Comparison of ENCODE assay signal across 12 mouse cellular contexts in the genomic region with DNA sequence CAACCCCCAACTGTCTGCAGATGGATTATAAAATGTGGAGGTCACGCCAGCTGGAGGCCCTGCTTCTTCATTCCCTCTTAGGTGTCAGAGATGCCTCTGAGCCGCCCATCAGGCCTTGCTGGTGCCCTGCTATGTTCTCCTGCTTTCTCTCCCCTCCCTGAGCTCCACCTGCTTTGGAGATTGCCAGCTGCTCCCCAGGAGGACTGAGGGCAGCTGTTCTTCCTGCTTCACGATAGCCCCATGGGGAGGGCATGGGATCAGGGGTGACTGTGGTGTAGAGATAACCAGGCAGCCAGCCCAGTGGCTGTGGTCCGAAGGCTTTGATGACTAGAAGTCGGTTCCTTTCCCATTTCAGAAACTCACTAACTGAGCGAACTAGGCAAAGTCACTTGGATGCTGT. TPM values are rescaled to one million over a fixed set of nuclear protein-coding genes. Genes with fewer than 3 reads are reported as not detected.
DNase-seq lines count a peak whose midpoint lies in the region; ATAC-seq and TF ChIP-seq lines count a peak whose summit lies in the region.
"Had no signal": no experiment of that assay in that cellular context is flagged by ENCODE, and none has a peak within 500 bp of the region (broad histone marks: within the 10 kb centered on the region; RNA-seq: fewer than 3 reads in every experiment).

No protein-coding gene starts in this region.

- peak overlapping the region; percentile 2; the same call in 1 of the 2 replicates for H3K4me2 ChIP-seq in lung, embryonic 14.5 days
- no peak overlapping the region for H3K4me2 ChIP-seq in embryonic facial prominence, embryonic 15.5 days (replicated peaks)
- peak overlapping the region; percentile 89 for H3K4me2 ChIP-seq in liver, embryonic 14.5 days (ENCODE audit: low read depth)
- no peak overlapping the region for H3K4me2 ChIP-seq in stomach, embryonic 14.5 days (replicated peaks; ENCODE audit: low read depth, low read length)

- H3K9me3 ChIP-seq in lung, embryonic 14.5 days (ENCODE audit: low read depth, low read length) = no peaks in the 10 kb centered on the region
- no peaks in the 10 kb centered on the region for H3K9me3 ChIP-seq in embryonic facial prominence, embryonic 15.5 days (replicated peaks)
- no peaks in the 10 kb centered on the region for H3K9me3 ChIP-seq in liver, embryonic 14.5 days (ENCODE audit: control insufficient read depth, low read length)
- no peaks in the 10 kb centered on the region for H3K9me3 ChIP-seq in stomach, embryonic 14.5 days (ENCODE audit: control insufficient read depth, low read depth, low read length)

- no peaks in the 10 kb centered on the region for H3K36me3 ChIP-seq in lung, embryonic 14.5 days (ENCODE audit: insufficient read depth)
- no peaks in the 10 kb centered on the region for H3K36me3 ChIP-seq in embryonic facial prominence, embryonic 15.5 days
- peaks cover 63% of the 10 kb centered on the region for H3K36me3 ChIP-seq in liver, embryonic 14.5 days (replicated peaks; ENCODE audit: control insufficient read depth, insufficient read depth, low read depth)
- H3K36me3 ChIP-seq in stomach, embryonic 14.5 days (ENCODE audit: control insufficient read depth, insufficient read depth, low read length) = no peaks in the 10 kb centered on the region

- no peak; the same call in 1 of the 2 replicates for ATAC-seq in lung, embryonic 14.5 days (ENCODE audit: insufficient read depth)
- ATAC-seq in embryonic facial prominence, embryonic 15.5 days (ENCODE audit: insufficient number of reproducible peaks, low FRiP score, low TSS enrichment, low read depth) = 0 out of 2 replicates have a peak, but pooled peaks have one; percentile 19
- peak; percentile 83 for ATAC-seq in liver, embryonic 14.5 days (ENCODE audit: insufficient read depth)
- peak; percentile 70; the same call in 1 of the 2 replicates for ATAC-seq in stomach, embryonic 14.5 days (ENCODE audit: insufficient number of reproducible peaks, insufficient read depth, low FRiP score, low read depth)
- ATAC-seq: activated CD4-positive, CD25-positive, alpha-beta regulatory T cell, adult 4 months had no signal

- no peaks in the 10 kb centered on the region for H3K27me3 ChIP-seq in lung, embryonic 14.5 days (ENCODE audit: insufficient read depth, low read length)
- peaks cover under 1% of the 10 kb centered on the region; the same call in 1 of the 2 replicates for H3K27me3 ChIP-seq in embryonic facial prominence, embryonic 15.5 days
- no peaks in the 10 kb centered on the region for H3K27me3 ChIP-seq in liver, embryonic 14.5 days (ENCODE audit: control insufficient read depth, insufficient read depth, low read length)
- H3K27me3 ChIP-seq in stomach, embryonic 14.5 days (ENCODE audit: control insufficient read depth, insufficient read depth, low read length) = no peaks in the 10 kb centered on the region

- no peaks in the 10 kb centered on the region for H3K4me1 ChIP-seq in lung, embryonic 14.5 days (ENCODE audit: insufficient read depth)
- H3K4me1 ChIP-seq in embryonic facial prominence, embryonic 15.5 days = no peaks in the 10 kb centered on the region
- H3K4me1 ChIP-seq in liver, embryonic 14.5 days (replicated peaks; ENCODE audit: control insufficient read depth in 2 of 2, insufficient read depth in 2 of 2, low read length in 1 of 2) = peaks cover 70 to 82% of the 10 kb centered on the region in 2 experiments
- H3K4me1 ChIP-seq in stomach, embryonic 14.5 days (ENCODE audit: control insufficient read depth, insufficient read depth, low read length) = no peaks in the 10 kb centered on the region

- no peak for TF ChIP-seq CTCF in lung, embryonic 14.5 days (IDR thresholded peaks at IDR 0.05; ENCODE audit: low read depth)
- peak; percentile 9; the same call in 1 of the 2 replicates for TF ChIP-seq CTCF in liver, embryonic 14.5 days (IDR thresholded peaks at IDR 0.05; ENCODE audit: low read depth)

- H3K9ac ChIP-seq in lung, embryonic 14.5 days = no peak overlapping the region
- H3K9ac ChIP-seq in embryonic facial prominence, embryonic 15.5 days = no peak overlapping the region
- peak overlapping the region; percentile 88 for H3K9ac ChIP-seq in liver, embryonic 14.5 days (replicated peaks)
- no peak overlapping the region for H3K9ac ChIP-seq in stomach, embryonic 14.5 days (replicated peaks; ENCODE audit: low read depth, low read length)

- 52% methylated on average over 6 of the region's 6 CpGs for WGBS in lung, embryonic 14.5 days
- WGBS in embryonic facial prominence, embryonic 15.5 days = 68% methylated on average over 6 of the region's 6 CpGs
- WGBS in liver, embryonic 14.5 days (ENCODE audit: insufficient replicate concordance) = 9% methylated on average over 6 of the region's 6 CpGs
- WGBS in stomach, embryonic 14.5 days = 65% methylated on average over 6 of the region's 6 CpGs

- no peak overlapping the region; the same call in 1 of the 2 replicates for H3K27ac ChIP-seq in lung, embryonic 14.5 days (ENCODE audit: low read depth)
- H3K27ac ChIP-seq in embryonic facial prominence, embryonic 15.5 days (replicated peaks) = no peak overlapping the region
- H3K27ac ChIP-seq in liver, embryonic 14.5 days = peak overlapping the region; percentile 98
- no peak overlapping the region for H3K27ac ChIP-seq in stomach, embryonic 14.5 days (ENCODE audit: low read length)
- H3K27ac ChIP-seq: left cerebral cortex, adult 2 months had no signal

- no peak overlapping the region for H3K4me3 ChIP-seq in lung, embryonic 14.5 days (ENCODE audit: low read depth, low read length)
- no peak overlapping the region for H3K4me3 ChIP-seq in embryonic facial prominence, embryonic 15.5 days (replicated peaks)
- peak overlapping the region; percentile 52 to 66 for H3K4me3 ChIP-seq in liver, embryonic 14.5 days (ENCODE audit: insufficient read depth in 1 of 2, low read depth in 2 of 2, low read length in 2 of 2)
- no peak overlapping the region for H3K4me3 ChIP-seq in stomach, embryonic 14.5 days (ENCODE audit: low read depth, low read length)
- H3K4me3 ChIP-seq: left cerebral cortex, adult 2 months had no signal

- DNase-seq in lung, embryonic 14.5 days = no peak
- DNase-seq in lung, postnatal 36 days = no peak
- peak; percentile 96 to 97 (median 97) for DNase-seq in liver, embryonic 14.5 days (ENCODE audit: low read depth in 3 of 3, low spot score in 3 of 3)
- no peak for DNase-seq in adrenal gland, adult 2 months
- DNase-seq in ovary, postnatal 14 days (ENCODE audit: low spot score) = no peak
- no peak for DNase-seq in right cerebral cortex, adult 18-20 months
- DNase-seq: heart, postnatal 4 days; lung, postnatal 14 days had no signal

- peak; percentile 100 for TF ChIP-seq EP300 in liver, embryonic 14.5 days (IDR thresholded peaks at IDR 0.05; ENCODE audit: low read depth)

RNA-seq across cellular contexts. Expression of a gene that starts 7.0 kb away (rescaled TPM):
- polyA plus RNA-seq in lung, embryonic 14.5 days (2014; fragmentation: Nextera tagmentation; extraction: Ambion mirVana) = 2.0 and 2.1 TPM in 2 replicates
- 8.0 and 8.1 TPM in 2 replicates for polyA plus RNA-seq in embryonic facial prominence, embryonic 15.5 days (2015; fragmentation: Nextera tagmentation; extraction: Ambion mirVana)
- 97.2 and 108 TPM in 2 replicates for polyA plus RNA-seq in liver, embryonic 14.5 days (2012; rRNA removed)
- polyA plus RNA-seq in liver, embryonic 14.5 days (2014; fragmentation: Nextera tagmentation; extraction: Ambion mirVana) = 76.1 and 96.6 TPM in 2 replicates
- polyA plus RNA-seq in stomach, embryonic 14.5 days (2014; fragmentation: Nextera tagmentation; extraction: Ambion mirVana) = 2.2 and 2.3 TPM in 2 replicates
- total RNA-seq in adrenal gland, adult 2 months (2021) = 1 to 10 TPM; 2.2 to 2.5 TPM
- 1.2 and 1.5 TPM in 2 replicates for polyA plus RNA-seq in adrenal gland, adult 2 months (2012; rRNA removed)

RNA-seq across cellular contexts. Expression of a gene that starts 34.3 kb away (rescaled TPM):
- 60.9 and 69.1 TPM in 2 replicates for polyA plus RNA-seq in lung, embryonic 14.5 days (2014; fragmentation: Nextera tagmentation; extraction: Ambion mirVana)
- polyA plus RNA-seq in embryonic facial prominence, embryonic 15.5 days (2015; fragmentation: Nextera tagmentation; extraction: Ambion mirVana) = 53.7 and 58.7 TPM in 2 replicates
- polyA plus RNA-seq in liver, embryonic 14.5 days (2012; rRNA removed) = 5.0 and 5.5 TPM in 2 replicates
- polyA plus RNA-seq in liver, embryonic 14.5 days (2014; fragmentation: Nextera tagmentation; extraction: Ambion mirVana) = 2.2 and 2.6 TPM in 2 replicates
- 49.8 and 58.4 TPM in 2 replicates for polyA plus RNA-seq in stomach, embryonic 14.5 days (2014; fragmentation: Nextera tagmentation; extraction: Ambion mirVana)
- 10 to 100 TPM; 41.3 to 46.1 TPM for total RNA-seq in adrenal gland, adult 2 months (2021)
- 72.3 and 74.7 TPM in 2 replicates for polyA plus RNA-seq in adrenal gland, adult 2 months (2012; rRNA removed)

Comparison
In these comparisons a context has a peak if more than half of its experiments do, and no peak if none do; other contexts are left out.
1. DNase-seq: peak in liver, embryonic 14.5 days (3 of 3); none in lung, embryonic 14.5 days (single experiment), lung, postnatal 36 days (single experiment), adrenal gland, adult 2 months (single experiment), ovary, postnatal 14 days (single experiment) and right cerebral cortex, adult 18-20 months (single experiment).
2. H3K4me2 ChIP-seq: peak in lung, embryonic 14.5 days (single experiment) and liver, embryonic 14.5 days (single experiment); none in embryonic facial prominence, embryonic 15.5 days (single experiment) and stomach, embryonic 14.5 days (single experiment).
3. H3K4me3 ChIP-seq: peak in liver, embryonic 14.5 days (2 of 2); none in lung, embryonic 14.5 days (single experiment), embryonic facial prominence, embryonic 15.5 days (single experiment) and stomach, embryonic 14.5 days (single experiment).